Mouse (Mus musculus) heart, postnatal 0 days (tissue): ENCODE results near the gene Rptor. TPM values are rescaled to one million over a fixed set of nuclear protein-coding genes. Genes with fewer than 3 reads are reported as not detected.

ENCODE experiments used
- ATAC-seq: fragments of 200-750 bp; cut with Nextera tagmentation; 2 replicates; pipeline ENCODE4 v1.8.0; 2017; ENCODE audit warnings: low read depth, moderate number of reproducible peaks, moderate library complexity; ENCODE audit not compliant: insufficient read depth
- DNase-seq: peaks from one replicate; pipeline ENCODE4 v3.0.0-alpha.2; 2016; ENCODE audit warnings: low spot score
- H3K27ac ChIP-seq: fragments of 300-500 bp; sonication (generic); 2 replicates; pipeline ENCODE4 v1.5.1; 2014; ENCODE audit warnings: low read depth, mild to moderate bottlenecking
- H3K27me3 ChIP-seq: fragments of 300-500 bp; sonication (generic); 2 replicates; pipeline ENCODE4 v1.6.1; 2014; ENCODE audit warnings: low read length, mixed read lengths; ENCODE audit not compliant: control insufficient read depth, insufficient read depth
- H3K36me3 ChIP-seq: fragments of 300-500 bp; sonication (generic); replicated peaks from 2 replicates; pipeline ENCODE4 v1.6.1; 2014; ENCODE audit warnings: low read length, mixed read lengths; ENCODE audit not compliant: control insufficient read depth, insufficient read depth
- H3K4me1 ChIP-seq: fragments of 300-500 bp; sonication (generic); 2 replicates; pipeline ENCODE4 v1.6.1; 2014; ENCODE audit warnings: antibody characterized with exemption; ENCODE audit not compliant: control insufficient read depth, insufficient read depth
- H3K4me2 ChIP-seq: fragments of 300-500 bp; sonication (generic); 2 replicates; pipeline ENCODE4 v1.6.1; 2014; ENCODE audit warnings: low read depth, mild to moderate bottlenecking, low read length, moderate library complexity
- H3K4me3 ChIP-seq: fragments of 300-500 bp; sonication (generic); 2 replicates; pipeline ENCODE4 v1.5.1; 2014; ENCODE audit warnings: low read depth, low read length
- H3K9ac ChIP-seq: fragments of 300-500 bp; sonication (generic); replicated peaks from 2 replicates; pipeline ENCODE4 v1.6.1; 2014; ENCODE audit warnings: low read depth, low read length, mixed read lengths
- H3K9me3 ChIP-seq: fragments of 300-500 bp; sonication (generic); replicated peaks from 2 replicates; pipeline ENCODE4 v1.6.1; 2016; ENCODE audit warnings: low read length; ENCODE audit not compliant: control insufficient read depth
- CTCF ChIP-seq: IDR thresholded peaks from 2 replicates; pipeline ENCODE4 v1.5.1; 2016; ENCODE audit warnings: antibody characterized with exemption, control low read depth, low read depth
- EP300 ChIP-seq: IDR thresholded peaks from 2 replicates; pipeline ENCODE4 v1.6.1; 2016; ENCODE audit warnings: antibody characterized with exemption, low read depth
- WGBS: fragments of 180-500 bp; shearing (Covaris S2); extraction: QIAGEN DNeasy Blood & Tissue Kit; methylation state at CpG from one replicate; pipeline ENCODE4 v1.1.7; 2014; 5-methylcytosine and 5-hydroxymethylcytosine counted together
- polyA plus RNA-seq: library from polyadenylated mRNA; unstranded; fragments of >200 nt; fragmentation: Nextera tagmentation; extraction: Ambion mirVana; gene quantifications from 2 replicates; pipeline ENCODE4 v1.2.1, GENCODE M21; 2015
- total RNA-seq: library from RNA; depleted of rRNA; stranded (reverse); fragments of >200 nt; gene quantifications from 2 replicates; pipeline ENCODE4 v1.2.3, GENCODE M21; 2014; ENCODE audit warnings: low replicate concordance

The Rptor gene
- total and polyA plus RNA-seq, 2 experiments from 2014 or later = 4.8 to 39.8 TPM

- Histone ChIP-seq H3K4me1 (no peaks in the 10 kb centered on the region), H3K4me2 (no peak overlapping the region), H3K9ac (no peak overlapping the region), H3K9me3 (no peaks in the 10 kb centered on the region), H3K4me3 (no peak overlapping the region), H3K27ac (no peak overlapping the region), H3K27me3 (no peaks in the 10 kb centered on the region), H3K36me3 (no peaks in the 10 kb centered on the region)
- 98% methylated on average over 6 of the region's 6 CpGs for WGBS
- TF ChIP-seq EP300 (no peak), CTCF (no peak)
- ATAC-seq = no peak
- DNase-seq = no peak
Observed at GRCm38 (mm10) chr11:119611496-119611895, 8.8 kb downstream of the Rptor start.

- WGBS = 84% methylated on average over 3 of the region's 3 CpGs
Observed at GRCm38 (mm10) chr11:119612179-119612578, 9.5 kb downstream of the Rptor start.

GRCm38 (mm10) chr11:119615087-119615486, 12.4 kb downstream of the Rptor start:
- no peaks in the 10 kb centered on the region for H3K4me1 ChIP-seq
- H3K27ac ChIP-seq = no peak overlapping the region

More at GRCm38 (mm10) chr11:119612179-119612578, 9.5 kb downstream of the Rptor start:
- no peak for ATAC-seq
- no peaks in the 10 kb centered on the region for H3K9me3 ChIP-seq
- no peak overlapping the region for H3K4me2 ChIP-seq
- no peak for DNase-seq
- H3K9ac ChIP-seq = no peak overlapping the region
- no peak for TF ChIP-seq CTCF
- no peak for TF ChIP-seq EP300
- H3K36me3 ChIP-seq = no peaks in the 10 kb centered on the region
- H3K4me1 ChIP-seq = no peaks in the 10 kb centered on the region
- H3K27me3 ChIP-seq = no peaks in the 10 kb centered on the region
- no peak overlapping the region for H3K27ac ChIP-seq
- H3K4me3 ChIP-seq = no peak overlapping the region

GRCm38 (mm10) chr11:119618763-119619162, 16.1 kb downstream of the Rptor start:
- Histone ChIP-seq H3K27me3 (no peaks in the 10 kb centered on the region), H3K36me3 (no peaks in the 10 kb centered on the region), H3K4me2 (no peak overlapping the region), H3K27ac (no peak overlapping the region), H3K9ac (no peak overlapping the region), H3K4me3 (no peak overlapping the region), H3K4me1 (no peaks in the 10 kb centered on the region), H3K9me3 (no peaks in the 10 kb centered on the region)
- no peak for ATAC-seq
- 53% methylated on average over 5 of the region's 5 CpGs for WGBS
- TF ChIP-seq CTCF (peak; percentile 31), EP300 (no peak)
- no peak for DNase-seq

More at GRCm38 (mm10) chr11:119615087-119615486, 12.4 kb downstream of the Rptor start:
- Histone ChIP-seq H3K9ac (no peak overlapping the region), H3K9me3 (no peaks in the 10 kb centered on the region), H3K4me2 (no peak overlapping the region), H3K4me3 (no peak overlapping the region), H3K36me3 (no peaks in the 10 kb centered on the region), H3K27me3 (no peaks in the 10 kb centered on the region)
- ATAC-seq (no peak), DNase-seq (no peak)
- WGBS = 76% methylated on average over 7 of the region's 7 CpGs
- TF ChIP-seq EP300 (no peak), CTCF (no peak)

- Histone ChIP-seq H3K9ac (no peak overlapping the region), H3K4me1 (peaks cover 14% of the 10 kb centered on the region; the same call in 1 of the 2 replicates), H3K27ac (no peak overlapping the region), H3K4me2 (no peak overlapping the region), H3K9me3 (no peaks in the 10 kb centered on the region), H3K4me3 (no peak overlapping the region), H3K27me3 (no peaks in the 10 kb centered on the region), H3K36me3 (no peaks in the 10 kb centered on the region)
- 77% methylated on average over 3 of the region's 3 CpGs for WGBS
- no peak for TF ChIP-seq CTCF
- no peak for TF ChIP-seq EP300
- no peak for ATAC-seq
- no peak for DNase-seq
Observed at GRCm38 (mm10) chr11:119621266-119621665, 18.6 kb downstream of the Rptor start.

GRCm38 (mm10) chr11:119623800-119624199, 21.1 kb downstream of the Rptor start:
- no peak for DNase-seq
- Histone ChIP-seq H3K9me3 (no peaks in the 10 kb centered on the region), H3K27me3 (no peaks in the 10 kb centered on the region), H3K4me2 (no peak overlapping the region), H3K4me1 (peaks cover 14% of the 10 kb centered on the region; the same call in 1 of the 2 replicates), H3K36me3 (peaks cover 5% of the 10 kb centered on the region), H3K27ac (no peak overlapping the region), H3K9ac (no peak overlapping the region), H3K4me3 (no peak overlapping the region)
- 61% methylated on average over 8 of the region's 8 CpGs for WGBS
- TF ChIP-seq CTCF = no peak
- no peak for ATAC-seq
